Mouse (Mus musculus) spleen, adult 2 months (tissue): ENCODE measurements around the gene Dnajc17. TPM values are rescaled to one million over a fixed set of nuclear protein-coding genes. Genes with fewer than 3 reads are reported as not detected.
A peak's percentile ranks its signal among the peaks of the same experiment; 100 is the strongest.

Source experiments
- DNase-seq, 2 experiments: peaks; one replicate each; pipeline versions ENCODE4 v3.0.0 to v3.0.0-alpha.2; 2012 to 2021; ENCODE audit warnings: low spot score in 2 of 2, low read depth in 1 of 2
- H3K27ac ChIP-seq: fragments of 200-500 bp; 2 replicates; pipeline ENCODE4 v1.5.1; 2012; ENCODE audit warnings: low read length, inconsistent platforms; ENCODE audit not compliant: insufficient read depth
- H3K27me3 ChIP-seq: fragments of 200-500 bp; 2 replicates; pipeline ENCODE4 v1.6.1; 2012; ENCODE audit warnings: mild to moderate bottlenecking, moderate library complexity, low read length, inconsistent platforms; ENCODE audit not compliant: control insufficient read depth, insufficient read depth
- H3K36me3 ChIP-seq: fragments of 200-500 bp; 2 replicates; pipeline ENCODE4 v1.6.1; 2012; ENCODE audit warnings: mild to moderate bottlenecking, low read length, inconsistent platforms; ENCODE audit not compliant: control insufficient read depth, insufficient read depth
- H3K4me1 ChIP-seq: fragments of 200-500 bp; 2 replicates; pipeline ENCODE4 v1.6.1; 2011; ENCODE audit warnings: inconsistent platforms; ENCODE audit not compliant: control insufficient read depth, insufficient read depth, insufficient read length
- H3K4me3 ChIP-seq: fragments of 200-500 bp; 2 replicates; pipeline ENCODE4 v1.5.1; 2011; ENCODE audit warnings: mild to moderate bottlenecking, inconsistent platforms; ENCODE audit not compliant: insufficient read depth, insufficient read length; ENCODE audit errors: extremely low read depth
- CTCF ChIP-seq: fragments of 200-500 bp; IDR thresholded peaks from 2 replicates; pipeline ENCODE4 v1.5.1; 2011; ENCODE audit warnings: mild to moderate bottlenecking, inconsistent platforms; ENCODE audit not compliant: insufficient read depth, insufficient read length, insufficient replicate concordance; ENCODE audit errors: extremely low read depth
- POLR2A ChIP-seq: fragments of 200-500 bp; IDR thresholded peaks from 2 replicates; pipeline ENCODE4 v1.6.1; 2011; ENCODE audit warnings: low read depth, low read length, inconsistent platforms
- WGBS: fragments of 180-500 bp; shearing (Covaris S2); methylation state at CpG from one replicate; pipeline ENCODE4 v1.1.7; 2018; 5-methylcytosine and 5-hydroxymethylcytosine counted together
- polyA plus RNA-seq: library from polyadenylated mRNA; depleted of rRNA; stranded (reverse); fragments of >200 nt; gene quantifications from 2 replicates; pipeline ENCODE4 v1.2.3, GENCODE M21; 2012

The Dnajc17 gene
- polyA plus RNA-seq, 1 experiment, result 2.9 TPM

GRCm38 (mm10) chr2:119242548-119242947, 34.0 kb upstream of the Dnajc17 start:
- no peak for DNase-seq
- whole genome bisulfite sequencing, result 78% methylated on average over 9 of the region's 9 CpGs
- peaks cover 2% of the 10 kb centered on the region; the same call in 1 of the 2 replicates for H3K27me3 ChIP-seq

GRCm38 (mm10) chr2:119240819-119241186, 32.2 kb upstream of the Dnajc17 start:
- no peaks in the 10 kb centered on the region for H3K36me3 ChIP-seq
- no peak for DNase-seq
- H3K4me3 ChIP-seq, result no peak overlapping the region
- 89% methylated on average over 4 of the region's 4 CpGs for WGBS
- H3K27ac ChIP-seq, result no peak overlapping the region
- H3K27me3 ChIP-seq, result peaks cover 8% of the 10 kb centered on the region; the same call in 1 of the 2 replicates
- peaks cover 8% of the 10 kb centered on the region for H3K4me1 ChIP-seq
- TF ChIP-seq POLR2A (no peak), CTCF (no peak)

More at GRCm38 (mm10) chr2:119242548-119242947, 34.0 kb upstream of the Dnajc17 start:
- H3K36me3 ChIP-seq, result no peaks in the 10 kb centered on the region
- H3K4me3 ChIP-seq, result no peak overlapping the region
- no peak overlapping the region for H3K27ac ChIP-seq
- no peak for TF ChIP-seq CTCF
- no peak for TF ChIP-seq POLR2A
- peaks cover 3% of the 10 kb centered on the region for H3K4me1 ChIP-seq

- Histone ChIP-seq H3K27me3 (peaks cover 8% of the 10 kb centered on the region; the same call in 1 of the 2 replicates), H3K4me1 (peaks cover 8% of the 10 kb centered on the region), H3K36me3 (no peaks in the 10 kb centered on the region), H3K4me3 (no peak overlapping the region), H3K27ac (no peak overlapping the region)
- no peak for DNase-seq
- WGBS, result 44% methylated on average over 4 of the region's 4 CpGs
- TF ChIP-seq POLR2A, result no peak
- no peak for TF ChIP-seq CTCF
Measured at GRCm38 (mm10) chr2:119240075-119240818, 31.7 kb upstream of the Dnajc17 start.

GRCm38 (mm10) chr2:119238671-119239070, 30.1 kb upstream of the Dnajc17 start:
- no peak for DNase-seq
- Histone ChIP-seq H3K4me1 (peaks cover 8% of the 10 kb centered on the region), H3K36me3 (no peaks in the 10 kb centered on the region), H3K4me3 (no peak overlapping the region), H3K27me3 (peaks cover 8% of the 10 kb centered on the region; the same call in 1 of the 2 replicates), H3K27ac (no peak overlapping the region)
- no peak for TF ChIP-seq CTCF
- no peak for TF ChIP-seq POLR2A
- WGBS, result 84% methylated on average over 2 of the region's 2 CpGs

- H3K4me3 ChIP-seq, result peak overlapping the region; percentile 51
- WGBS, result 14% methylated on average over 31 of the region's 31 CpGs
- H3K27me3 ChIP-seq, result peaks cover 8% of the 10 kb centered on the region; the same call in 1 of the 2 replicates
- TF ChIP-seq CTCF, result no peak
- TF ChIP-seq POLR2A, result no peak
- H3K27ac ChIP-seq, result no peak overlapping the region
- DNase-seq, result no peak
- H3K4me1 ChIP-seq, result peaks cover 8% of the 10 kb centered on the region
- no peaks in the 10 kb centered on the region for H3K36me3 ChIP-seq
Measured at GRCm38 (mm10) chr2:119237871-119238220, 29.3 kb upstream of the Dnajc17 start.

- Histone ChIP-seq H3K4me3 (peak within 1 kb of the TSS; percentile 51), H3K27me3 (peaks cover 8% of the 10 kb centered on the region; the same call in 1 of the 2 replicates), H3K27ac (no peak within 1 kb of the TSS), H3K36me3 (no peaks in the 10 kb centered on the region), H3K4me1 (peaks cover 8% of the 10 kb centered on the region)
- 3% methylated on average over 73 of the region's 73 CpGs for WGBS
- TF ChIP-seq POLR2A (no peak), CTCF (no peak)
- no peak for DNase-seq
Measured at GRCm38 (mm10) chr2:119237210-119237870, 28.7 kb upstream of the Dnajc17 start, which contains the start of gene Spint1. TSS of gene Spint1 (plus strand) at chr2:119237362.

- DNase-seq, result no peak
- H3K4me1 ChIP-seq, result peaks cover 8% of the 10 kb centered on the region
- H3K36me3 ChIP-seq, result no peaks in the 10 kb centered on the region
- WGBS, result 31% methylated on average over 25 of the region's 25 CpGs
- no peak overlapping the region for H3K27ac ChIP-seq
- no peak for TF ChIP-seq CTCF
- TF ChIP-seq POLR2A, result no peak
- H3K27me3 ChIP-seq, result peaks cover 8% of the 10 kb centered on the region; the same call in 1 of the 2 replicates
- H3K4me3 ChIP-seq, result peak overlapping the region; percentile 51; the same call in 1 of the 2 replicates
Measured at GRCm38 (mm10) chr2:119236682-119237209, 28.2 kb upstream of the Dnajc17 start.
